Mouse (Mus musculus) mesoderm, embryonic 11.5 days (tissue): ENCODE data around the gene Golgb1.

Source experiments
- DNase-seq: peaks from one replicate; pipeline ENCODE4 v3.0.0-alpha.2; 2012; ENCODE audit warnings: low read depth, low spot score

The Golgb1 gene

DNA sequence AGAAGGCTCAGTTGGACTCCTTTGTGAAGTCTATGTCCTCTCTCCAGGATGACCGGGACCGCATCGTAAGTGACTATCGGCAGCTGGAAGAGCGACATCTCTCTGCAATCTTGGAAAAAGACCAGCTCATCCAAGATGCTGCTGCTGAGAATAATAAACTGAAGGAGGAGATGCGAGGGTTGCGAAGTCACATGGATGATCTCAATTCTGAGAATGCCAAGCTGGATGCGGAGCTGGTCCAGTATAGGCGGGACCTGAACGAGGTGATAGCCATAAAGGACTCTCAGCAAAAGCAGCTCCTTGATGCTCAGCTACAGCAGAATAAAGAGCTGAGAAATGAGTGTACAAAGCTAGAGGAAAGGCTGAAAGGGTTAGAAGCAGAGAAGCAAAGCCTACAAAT lies 43.6 kb downstream of the Golgb1 start:
- DNase-seq, result no peak

DNA sequence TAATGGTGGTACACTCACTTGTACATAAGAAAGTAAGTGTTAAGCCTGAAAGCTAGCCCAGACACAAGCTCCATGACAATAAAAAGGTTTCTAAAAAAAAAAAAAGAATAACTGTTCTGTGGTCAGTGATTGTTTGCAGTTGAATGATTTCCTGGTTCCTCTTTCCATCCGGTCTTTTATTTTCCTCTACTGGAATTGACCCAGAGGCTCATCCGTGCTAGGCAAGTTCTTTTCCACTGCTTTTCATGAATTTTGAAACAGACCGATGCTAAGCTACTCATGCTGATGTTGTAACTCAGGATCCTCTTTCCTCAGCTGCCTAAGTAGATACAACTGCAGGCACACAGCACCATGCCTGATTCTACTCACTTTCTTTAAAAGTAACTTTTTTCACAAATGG lies 45.5 kb downstream of the Golgb1 start:
- no peak for DNase-seq

- no peak for DNase-seq
Measured at GRCm38 (mm10) chr16:36921067-36921613, 46.2 kb downstream of the Golgb1 start.

- DNase-seq, result no peak
Measured at GRCm38 (mm10) chr16:36921980-36922379, 47.0 kb downstream of the Golgb1 start.

DNA sequence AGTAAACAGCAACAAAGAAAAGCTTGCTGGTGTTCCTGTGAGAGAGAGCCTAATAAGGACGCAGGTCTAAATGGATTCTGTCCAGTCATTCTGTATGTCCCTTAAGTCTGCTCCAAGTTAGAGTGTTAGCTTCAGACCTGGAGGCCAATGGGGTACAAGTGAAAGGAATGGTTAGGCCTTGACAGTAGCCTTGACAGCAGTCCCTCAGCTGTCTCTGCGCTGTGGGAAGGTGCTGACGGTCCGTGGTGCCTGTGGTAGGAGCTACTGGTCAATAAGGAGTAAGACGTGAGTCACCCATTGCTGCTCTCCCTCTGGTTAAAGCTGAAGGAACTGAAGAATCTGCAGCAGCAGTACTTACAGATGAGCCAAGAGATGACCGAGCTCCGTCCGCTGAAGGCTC lies 49.4 kb downstream of the Golgb1 start:
- no peak for DNase-seq

DNA sequence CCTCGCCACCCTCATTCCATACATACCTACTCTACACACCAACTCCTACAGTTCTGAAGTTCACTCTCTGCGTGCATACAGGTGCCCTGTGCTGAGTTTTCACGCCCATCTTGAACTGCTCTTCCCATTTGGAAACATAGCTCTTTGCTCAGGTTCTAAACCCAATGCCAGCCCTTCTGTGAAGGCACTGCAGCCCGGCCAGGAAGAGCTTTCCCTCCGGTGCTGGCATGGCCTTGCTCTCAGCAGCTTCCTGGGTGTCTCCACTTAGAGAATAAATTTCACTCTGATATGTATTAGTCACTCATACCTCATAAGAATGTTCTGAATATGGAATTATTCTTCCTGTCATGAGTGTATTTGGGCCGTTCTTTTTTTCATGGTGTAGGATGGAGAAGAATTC lies 50.4 kb downstream of the Golgb1 start:
- DNase-seq, result no peak

GRCm38 (mm10) chr16:36925797-36926196 lies 50.9 kb downstream of the Golgb1 start:
- DNase-seq, result no peak

DNA sequence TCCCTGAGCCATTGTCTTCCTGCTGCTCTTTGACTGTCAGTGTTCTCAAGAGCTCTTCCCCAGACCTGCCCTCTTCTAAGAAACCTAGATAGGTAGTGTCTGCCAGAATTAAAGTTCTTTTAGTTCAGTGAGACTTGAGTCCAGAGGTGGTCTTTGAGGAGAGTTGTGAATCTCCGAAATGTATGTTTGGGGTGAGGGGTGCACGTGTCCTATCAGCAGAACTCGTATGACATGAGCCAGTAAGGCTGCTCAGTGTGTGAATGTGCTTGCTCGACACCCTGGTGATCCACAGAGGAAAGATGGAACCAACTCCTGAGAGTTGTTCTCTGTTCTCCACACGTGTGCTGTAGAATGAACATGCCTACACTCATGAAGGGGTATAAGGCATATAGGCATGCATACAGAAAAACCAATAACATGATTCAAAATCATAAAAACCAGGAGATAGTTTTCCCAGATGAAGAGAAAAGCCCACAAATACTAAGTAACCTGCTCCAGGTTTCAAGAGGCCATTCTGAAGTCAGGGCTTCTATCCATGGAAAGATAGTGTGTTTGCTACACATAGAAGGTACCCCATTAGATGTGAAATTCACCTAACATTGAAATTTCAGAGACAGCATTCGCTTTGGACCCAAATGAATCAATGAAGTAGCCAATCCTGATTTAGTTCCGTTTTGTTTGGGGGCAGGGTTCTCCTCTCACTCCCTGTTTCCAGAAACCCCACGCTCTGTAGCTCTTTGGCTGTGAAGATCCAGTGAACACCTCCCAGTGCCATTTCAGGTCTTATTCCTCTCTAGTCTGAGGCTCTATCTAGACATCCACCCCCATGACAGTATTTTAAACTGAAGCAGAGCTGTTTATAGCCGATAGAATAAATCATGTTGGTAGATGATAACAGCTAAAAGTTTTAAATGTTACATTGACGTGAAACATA lies 51.8 kb downstream of the Golgb1 start:
- DNase-seq, result no peak

DNA sequence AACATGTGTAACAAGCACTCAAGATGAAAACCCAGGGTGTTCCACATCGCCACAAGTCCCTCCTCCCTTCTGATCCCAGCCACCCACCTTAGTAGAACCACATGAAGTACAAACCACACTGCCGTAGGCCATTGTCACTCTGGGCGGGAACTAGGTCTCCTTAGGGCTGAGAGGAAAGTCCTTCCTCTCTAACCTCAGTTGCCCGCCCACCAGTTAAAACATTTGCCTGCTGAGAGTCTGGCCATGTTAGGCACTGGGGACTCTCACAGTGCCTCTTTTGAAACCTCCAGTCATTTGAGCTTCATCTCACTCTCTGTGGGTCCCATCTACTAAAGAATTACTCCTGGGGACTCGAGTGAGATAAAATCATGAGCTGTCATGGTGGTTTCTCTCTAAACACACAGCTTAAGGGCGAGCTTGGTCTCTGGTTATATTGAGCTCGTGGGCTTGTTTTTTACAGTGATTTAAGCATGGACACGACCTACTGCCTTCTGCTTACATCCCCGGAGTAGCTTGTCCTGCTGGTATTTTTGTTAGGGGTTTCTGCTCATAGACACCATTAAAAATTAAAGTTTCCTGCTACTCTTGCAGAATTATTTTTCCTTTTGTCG lies 52.7 kb downstream of the Golgb1 start:
- no peak for DNase-seq

DNA sequence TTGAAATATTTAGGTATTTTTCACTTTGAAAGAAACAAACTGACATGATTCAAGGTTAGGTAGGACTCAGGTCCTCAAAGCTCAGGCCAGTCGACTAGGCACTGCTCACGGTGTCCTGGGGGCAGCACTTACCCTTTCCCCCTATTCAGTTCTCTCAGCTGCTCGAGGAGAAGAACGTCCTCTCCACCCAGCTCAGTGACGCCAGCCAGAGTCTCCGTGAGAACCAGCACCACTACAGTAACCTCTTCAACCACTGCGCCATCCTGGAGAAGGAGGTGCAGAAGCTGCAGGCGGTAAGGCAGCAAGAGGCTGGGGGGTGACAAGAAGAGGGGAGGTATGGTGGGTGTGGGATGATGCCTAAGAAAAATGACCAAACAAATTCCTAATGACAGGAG lies 53.2 kb downstream of the Golgb1 start:
- DNase-seq, result no peak

GRCm38 (mm10) chr16:36929216-36929615 lies 54.3 kb downstream of the Golgb1 start:
- DNase-seq, result no peak

DNA sequence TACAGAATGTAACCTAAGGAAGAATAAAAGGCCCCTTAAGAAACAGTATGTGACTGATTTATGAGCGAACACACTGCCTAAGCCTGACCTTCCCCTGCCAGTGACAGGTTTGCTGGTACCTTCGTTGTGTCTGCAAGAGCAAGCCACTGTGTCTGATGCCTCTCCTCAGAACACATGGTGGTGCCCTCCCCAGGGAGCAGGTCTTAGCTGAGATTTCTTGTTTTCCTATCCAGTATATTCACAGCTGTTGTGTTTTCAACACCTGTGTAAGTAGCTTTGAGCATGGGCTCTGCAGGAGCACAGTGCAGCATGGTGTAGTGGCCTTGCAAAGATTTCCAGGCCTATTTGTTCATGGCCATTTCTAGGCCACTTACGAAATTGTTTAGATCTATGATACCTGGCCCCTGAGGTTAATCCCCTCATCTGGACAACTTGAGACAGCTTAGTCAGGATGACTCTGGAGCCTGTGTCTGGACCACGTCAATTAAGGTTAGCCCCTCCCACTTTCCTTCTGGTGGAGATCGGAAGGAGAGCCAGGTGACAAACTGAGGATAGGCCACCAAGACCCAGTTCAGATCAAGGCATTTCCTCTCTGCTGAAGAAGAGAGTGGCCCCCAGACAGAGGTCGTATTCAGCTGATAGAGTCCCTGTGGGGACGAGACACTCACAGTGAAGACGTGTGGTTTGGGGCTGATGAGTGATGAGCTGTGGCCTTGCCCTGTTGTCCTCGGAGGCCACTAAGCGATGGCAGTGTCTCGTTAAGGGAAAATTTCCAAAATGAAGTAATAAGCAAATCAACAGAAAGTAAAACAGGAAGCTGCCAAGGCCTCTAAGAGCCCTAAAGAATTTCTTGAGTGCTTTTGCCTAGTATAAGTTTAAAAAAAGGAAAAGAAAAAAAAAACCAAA lies 55.5 kb downstream of the Golgb1 start:
- no peak for DNase-seq

DNA sequence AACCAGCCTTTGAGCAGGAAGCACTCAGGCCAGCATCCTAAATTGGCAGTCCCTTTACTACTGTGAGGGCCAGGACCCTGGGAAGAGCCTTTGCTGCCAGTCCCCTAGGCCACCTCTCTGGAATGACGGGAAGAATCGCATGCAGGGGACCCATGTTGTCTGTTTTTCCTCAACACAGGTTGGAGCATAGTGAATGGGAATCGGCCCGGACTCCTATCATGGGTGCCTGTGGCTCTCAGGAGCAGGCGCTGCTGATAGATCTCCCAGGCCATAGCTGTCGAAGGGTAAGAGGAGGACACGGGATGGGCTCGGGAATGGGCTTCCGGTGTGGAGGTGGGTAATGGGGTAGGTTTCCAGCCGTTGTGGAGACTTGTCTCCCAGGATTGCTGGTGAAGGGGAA lies 56.4 kb downstream of the Golgb1 start:
- no peak for DNase-seq

DNA sequence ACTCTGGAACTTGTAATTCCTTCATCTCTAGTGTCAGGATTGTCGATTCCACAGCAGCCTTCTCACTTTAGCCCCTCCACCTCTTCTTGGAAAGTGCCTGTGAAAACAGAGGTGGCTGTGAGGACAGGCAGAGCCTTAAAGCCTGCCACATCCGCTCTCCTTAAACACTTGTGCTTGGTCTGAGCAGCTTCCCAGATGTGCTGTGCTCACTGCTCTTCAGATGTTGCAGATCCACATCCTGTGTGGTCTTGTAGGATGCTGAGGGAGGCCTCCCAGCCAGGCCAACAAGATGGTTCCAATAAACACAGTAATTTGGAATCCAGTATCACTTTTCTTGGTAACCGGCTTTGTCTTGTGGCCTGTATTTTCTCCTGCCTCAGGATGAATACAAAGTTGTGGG lies 57.0 kb downstream of the Golgb1 start:
- no peak for DNase-seq

DNA sequence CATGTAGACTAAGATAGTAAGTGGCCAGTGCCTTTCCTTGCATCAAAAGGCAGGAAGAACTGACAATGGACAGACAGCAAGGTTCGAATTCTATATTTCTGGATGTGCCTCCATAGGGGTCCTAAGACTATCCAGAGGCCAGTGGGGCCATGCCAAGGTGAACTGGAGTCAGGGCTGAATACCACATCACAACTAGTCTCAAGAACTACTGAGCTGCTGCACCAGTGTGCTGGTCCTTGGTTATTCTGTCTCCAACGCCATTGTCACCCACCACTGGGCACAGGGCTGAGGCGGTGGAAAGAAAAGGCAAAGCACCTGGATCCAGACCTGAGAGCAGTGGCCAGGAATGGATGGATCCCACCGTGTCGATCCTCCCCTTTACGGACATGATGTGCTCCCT lies 57.6 kb downstream of the Golgb1 start:
- DNase-seq, result no peak

GRCm38 (mm10) chr16:36934131-36934840 lies 59.3 kb downstream of the Golgb1 start:
- DNase-seq, result no peak

DNA sequence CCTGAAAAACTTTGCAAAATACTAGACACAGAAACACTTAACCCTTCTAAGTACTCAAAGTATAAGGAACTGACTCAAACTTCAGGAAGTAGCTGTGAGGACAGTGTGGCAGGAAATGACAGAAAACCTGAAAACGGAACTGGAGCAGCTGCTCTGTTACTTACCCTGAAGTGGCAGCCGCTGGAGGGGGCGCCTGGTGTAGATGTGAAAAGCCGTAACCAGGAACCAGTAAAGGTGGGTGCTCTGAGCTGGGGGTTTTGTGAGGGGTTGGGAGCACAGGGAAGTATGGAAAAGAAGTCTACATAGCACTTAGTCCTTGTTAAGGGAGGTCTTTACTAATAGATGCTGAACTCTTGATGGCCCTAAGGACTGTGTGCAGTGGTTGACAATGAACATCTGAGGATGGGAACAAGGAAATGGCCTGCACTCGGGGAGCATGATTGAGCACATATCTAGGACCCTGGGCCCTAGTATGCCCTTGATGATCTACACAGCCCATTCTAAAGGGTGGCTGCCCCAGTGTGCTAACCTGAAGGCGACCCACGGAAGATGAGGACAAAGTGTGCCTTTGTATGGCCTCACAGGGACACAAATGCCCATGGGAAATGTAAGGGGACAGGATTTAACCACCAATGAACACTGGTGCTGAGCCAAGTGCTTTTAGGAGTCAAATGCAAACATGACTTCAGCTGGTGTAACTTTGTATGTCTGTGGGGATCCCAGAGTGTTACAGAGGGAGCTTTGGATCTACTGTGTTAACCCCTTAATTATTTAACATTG lies 60.1 kb downstream of the Golgb1 start, which contains the start of gene Hcls1:
TSS of gene Hcls1 (plus strand) at position 143 of the 780 bp plus-strand sequence.
- no peak for DNase-seq

GRCm38 (mm10) chr16:36935814-36936213 lies 60.9 kb downstream of the Golgb1 start:
- no peak for DNase-seq

DNA sequence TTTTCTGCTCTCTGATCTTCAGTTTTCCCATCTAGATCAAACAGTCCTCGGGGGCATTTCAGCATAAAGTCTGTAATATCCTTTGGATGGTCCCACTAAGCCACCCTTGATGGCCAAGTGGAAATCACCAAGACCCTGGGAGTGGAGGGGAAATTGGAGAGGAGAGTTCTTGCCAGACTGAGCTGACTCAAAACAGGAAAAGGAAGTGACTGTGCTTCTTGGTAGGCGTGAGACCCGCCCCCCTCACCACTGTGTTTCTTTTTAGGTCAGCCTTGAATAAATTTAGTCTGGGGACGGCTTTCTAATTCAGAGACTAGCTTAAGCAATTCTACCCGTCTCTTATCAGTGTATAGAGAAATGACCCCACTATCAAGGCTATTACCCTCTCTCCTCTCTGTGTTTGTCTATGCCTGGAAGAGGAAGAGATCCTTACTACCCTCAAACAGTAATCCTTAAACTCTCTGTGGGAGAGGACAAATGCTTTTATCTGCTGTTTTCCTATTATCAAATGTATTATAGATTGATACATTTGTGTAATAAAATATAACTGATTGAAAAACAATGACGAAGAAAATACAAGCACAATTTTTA lies 66.3 kb downstream of the Golgb1 start:
- DNase-seq, result no peak

DNA sequence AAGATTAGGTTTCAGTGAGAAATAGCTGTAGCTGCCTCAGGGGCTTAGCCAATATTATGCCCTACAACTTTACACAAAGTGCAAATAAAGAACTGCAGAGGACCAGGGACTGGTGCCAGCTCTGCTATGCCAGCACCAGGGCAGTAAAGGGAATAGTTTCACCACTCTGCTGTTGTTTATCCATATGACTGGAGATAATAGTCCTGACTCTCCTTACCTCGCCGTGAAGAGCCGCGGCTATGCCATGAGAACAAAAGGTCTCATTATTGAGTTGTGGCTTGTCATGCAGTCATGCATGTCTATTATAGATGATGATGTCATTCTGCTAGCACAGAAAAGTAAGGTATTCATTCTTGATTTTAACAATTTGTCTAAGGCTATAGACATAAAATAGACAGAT lies 67.0 kb downstream of the Golgb1 start:
- DNase-seq, result no peak
